Mouse (Mus musculus) cerebellum, adult (tissue): ENCODE measurements around the gene Plekhh3.
A peak's percentile ranks its signal among the peaks of the same experiment; 100 is the strongest.
"Not testable (repeated sequence)": the region's sequence is repeated elsewhere in the genome, so short reads cannot be mapped to it uniquely, and the experiment has no call there.

ENCODE experiments used
- ATAC-seq: cut with Nextera tagmentation; 2 replicates; pipeline ENCODE4 v1.9.2; 2017; ENCODE audit warnings: mild to moderate bottlenecking, moderate library complexity, mixed read lengths; ENCODE audit not compliant: insufficient number of reproducible peaks, low FRiP score, low TSS enrichment

Gene Plekhh3

DNA sequence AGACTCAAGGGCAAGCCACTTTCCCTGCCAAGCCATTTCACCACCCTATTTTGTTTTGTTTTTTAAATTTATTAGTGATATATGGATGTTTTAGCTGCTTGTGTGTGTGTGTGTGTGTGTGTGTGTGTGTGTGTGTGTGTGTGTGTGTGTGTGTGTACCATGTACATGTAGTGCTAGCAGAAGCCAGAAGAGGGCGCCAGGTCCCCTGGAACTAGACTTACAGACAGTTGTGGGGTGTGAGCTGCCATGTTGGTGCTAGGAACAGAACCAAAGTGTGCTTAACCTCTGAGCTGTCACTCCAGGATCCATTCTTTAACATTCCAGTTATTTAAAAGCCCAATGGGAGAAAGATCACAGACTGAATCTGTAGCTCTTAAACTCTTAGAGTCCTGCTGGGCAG lies 44.1 kb downstream of the Plekhh3 start:
- no peak for ATAC-seq

DNA sequence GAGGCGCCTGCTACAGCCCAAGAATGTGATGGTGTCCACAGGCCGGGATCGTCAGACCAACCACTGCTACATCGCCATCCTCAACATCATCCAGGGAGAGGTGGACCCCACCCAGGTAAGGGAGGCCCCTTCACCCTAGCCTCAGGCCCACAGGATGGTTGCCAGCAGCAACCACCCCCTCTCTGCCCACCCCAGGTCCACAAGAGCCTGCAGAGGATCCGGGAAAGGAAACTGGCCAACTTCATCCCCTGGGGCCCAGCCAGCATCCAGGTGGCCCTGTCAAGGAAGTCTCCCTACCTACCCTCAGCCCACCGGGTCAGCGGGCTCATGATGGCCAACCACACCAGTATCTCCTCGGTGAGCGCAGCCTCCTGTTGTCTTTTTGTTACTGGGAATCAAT lies 46.1 kb downstream of the Plekhh3 start:
- ATAC-seq: not testable (repeated sequence)

GRCm38 (mm10) chr11:101124494-101124893 lies 46.7 kb downstream of the Plekhh3 start:
- not testable (repeated sequence) for ATAC-seq

DNA sequence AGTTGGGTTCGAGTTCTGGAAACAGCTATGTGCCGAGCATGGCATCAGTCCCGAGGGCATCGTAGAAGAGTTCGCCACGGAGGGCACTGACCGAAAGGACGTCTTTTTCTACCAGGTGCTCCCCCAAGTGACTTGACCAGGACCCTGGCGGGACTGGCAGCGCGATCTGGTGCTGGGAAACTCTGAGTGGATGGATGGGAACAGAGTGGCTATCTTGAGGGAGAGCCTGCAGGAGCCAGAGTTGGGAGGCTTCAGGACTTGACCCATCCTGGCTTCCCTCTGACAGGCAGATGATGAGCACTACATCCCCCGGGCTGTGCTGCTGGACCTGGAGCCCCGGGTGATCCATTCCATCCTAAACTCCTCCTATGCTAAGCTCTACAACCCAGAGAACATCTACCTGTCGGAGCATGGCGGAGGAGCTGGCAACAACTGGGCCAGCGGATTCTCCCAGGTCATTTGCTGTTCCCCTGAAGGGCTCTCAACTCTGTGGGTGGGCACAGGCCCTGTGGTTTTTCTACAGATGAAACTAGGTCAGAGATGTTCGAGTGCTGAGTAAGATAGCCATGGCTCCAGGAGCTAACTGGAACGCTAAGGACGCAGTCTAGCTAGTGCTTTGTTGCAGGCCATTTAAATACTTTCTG lies 50.5 kb downstream of the Plekhh3 start:
- no peak for ATAC-seq

DNA sequence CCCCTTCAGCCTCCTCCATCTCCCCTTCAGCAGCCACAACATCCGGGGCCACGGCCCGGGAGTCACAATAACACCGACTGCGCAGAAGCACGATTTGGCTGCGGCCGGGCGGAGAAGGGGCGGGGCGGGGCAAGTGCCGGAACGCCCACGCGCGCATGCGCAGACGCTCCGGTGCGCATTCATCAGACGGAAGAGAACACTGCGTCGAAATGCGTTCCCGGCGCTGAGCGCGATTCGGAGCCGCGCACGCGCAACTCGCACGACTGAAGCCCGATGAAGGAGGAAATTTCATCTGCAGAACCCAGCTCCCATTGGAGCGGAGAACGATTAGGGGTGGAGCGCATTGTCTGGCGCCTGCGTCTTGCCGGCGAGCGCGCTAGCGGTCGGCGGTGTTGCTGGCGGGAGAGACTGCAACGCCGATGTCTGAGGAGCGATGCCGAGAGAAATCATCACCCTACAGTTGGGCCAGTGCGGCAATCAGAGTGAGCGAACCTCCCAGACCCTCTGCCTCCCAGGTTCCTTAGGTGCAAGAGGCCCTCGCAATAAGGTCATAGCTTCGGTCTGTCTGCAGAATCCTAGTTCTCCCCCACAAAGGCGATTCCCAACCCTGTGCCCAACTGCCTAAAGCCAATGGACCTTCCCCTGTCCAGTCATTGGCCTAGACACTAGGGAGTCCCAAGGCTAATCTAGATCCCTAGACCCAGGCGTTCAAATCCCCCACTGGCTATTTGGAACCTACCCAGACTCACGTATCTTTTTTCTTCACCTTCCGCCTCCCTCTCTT lies 51.2 kb downstream of the Plekhh3 start, which contains the start of the genes Retreg3 and Tubg1:
TSS of gene Retreg3 (minus strand) at position 133 of the 784 bp plus-strand sequence.
TSS of gene Tubg1 (plus strand) at position 178 of the 784 bp plus-strand sequence.
- ATAC-seq: peak; percentile 90

GRCm38 (mm10) chr11:101119131-101119760 lies 51.9 kb downstream of the Plekhh3 start:
- ATAC-seq: peak; percentile 55; the same call in 1 of the 2 replicates

DNA sequence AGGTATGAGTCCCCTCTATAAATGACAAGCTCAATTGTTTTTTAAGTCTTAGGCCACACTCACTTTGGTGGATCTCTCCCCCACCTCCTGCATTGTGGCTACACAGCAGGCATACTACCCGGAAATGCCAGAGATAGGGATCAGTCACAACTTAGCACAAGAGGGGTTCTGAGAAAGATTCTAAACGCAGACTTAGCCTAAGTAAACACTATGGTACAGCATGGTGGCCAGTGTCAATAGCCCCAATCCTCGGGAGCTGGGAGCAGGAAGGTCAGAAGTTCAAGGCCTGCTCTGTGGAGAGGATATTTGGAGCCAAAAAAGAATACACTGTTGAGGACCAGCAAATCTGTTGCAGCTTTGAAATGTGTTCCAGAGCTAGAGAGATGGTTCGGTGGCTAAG lies 53.0 kb downstream of the Plekhh3 start:
- ATAC-seq: no peak

DNA sequence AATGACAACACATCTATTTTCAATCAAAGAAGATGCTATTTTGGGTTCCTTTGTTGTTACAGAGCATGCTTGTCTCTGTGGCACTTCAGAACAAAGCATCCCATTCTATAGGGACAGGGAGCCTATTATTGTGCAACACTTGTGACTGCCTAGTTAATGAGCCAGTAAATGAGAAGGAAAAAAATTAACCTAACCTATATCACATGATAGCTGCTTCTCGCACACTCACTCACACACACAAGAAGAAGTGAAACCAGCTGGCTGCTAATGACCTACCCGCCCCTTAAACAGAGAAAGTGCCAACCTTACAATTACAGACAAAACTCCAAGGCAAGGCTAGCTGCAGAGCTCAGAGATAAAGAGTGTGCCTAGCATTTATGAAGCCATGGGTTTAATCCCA lies 55.6 kb downstream of the Plekhh3 start:
- ATAC-seq: no peak
